Mouse (Mus musculus) cerebellum, postnatal 14 days (tissue): Measurements from ENCODE around the gene Cep41.

Experiments
- DNase-seq, 2 experiments: peaks; one replicate each; pipeline ENCODE4 v3.0.0; 2021; ENCODE audit warnings: mixed read lengths in 2 of 2

Cep41 gene

DNA sequence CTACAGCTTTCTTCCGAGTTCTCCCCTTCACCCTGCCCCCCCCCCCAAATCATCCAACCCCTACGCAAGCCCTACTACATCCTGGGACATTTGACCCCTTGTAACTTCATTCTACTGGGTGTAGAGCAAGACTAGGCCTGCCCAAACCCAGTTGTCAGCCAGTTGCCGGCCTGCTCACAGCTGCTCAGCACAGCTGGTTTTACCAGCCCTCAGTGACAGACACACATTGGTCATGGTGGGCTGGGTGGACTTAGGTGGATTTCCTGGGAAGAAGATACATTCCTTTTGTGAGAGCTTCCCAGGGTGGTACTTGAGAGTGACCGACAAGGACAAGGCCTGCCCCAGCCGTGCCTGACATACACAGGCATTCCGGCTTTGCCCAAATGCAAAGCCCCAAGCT lies 72.6 kb downstream of the Cep41 start:
- DNase-seq: no peak

DNA sequence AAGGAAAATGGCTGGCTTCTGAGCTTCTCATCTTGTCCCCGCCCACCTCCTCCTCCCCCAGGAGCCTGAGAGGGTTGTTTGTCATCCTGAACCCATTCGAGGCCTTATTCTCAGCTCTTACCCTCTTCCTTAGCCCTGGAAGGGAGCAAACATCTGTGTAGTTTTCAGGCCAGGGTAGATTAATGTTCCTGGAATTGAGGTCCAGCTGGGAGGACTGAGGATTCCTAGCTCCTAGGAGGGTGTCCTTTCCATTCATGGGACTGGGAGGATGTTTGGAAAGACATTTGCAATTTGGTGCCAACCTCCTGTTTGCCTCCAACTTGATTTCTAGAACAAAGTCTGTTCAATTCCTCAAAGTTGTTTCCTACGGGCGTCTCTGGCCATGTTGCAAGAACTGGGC lies 73.0 kb downstream of the Cep41 start:
- no peak for DNase-seq

DNA sequence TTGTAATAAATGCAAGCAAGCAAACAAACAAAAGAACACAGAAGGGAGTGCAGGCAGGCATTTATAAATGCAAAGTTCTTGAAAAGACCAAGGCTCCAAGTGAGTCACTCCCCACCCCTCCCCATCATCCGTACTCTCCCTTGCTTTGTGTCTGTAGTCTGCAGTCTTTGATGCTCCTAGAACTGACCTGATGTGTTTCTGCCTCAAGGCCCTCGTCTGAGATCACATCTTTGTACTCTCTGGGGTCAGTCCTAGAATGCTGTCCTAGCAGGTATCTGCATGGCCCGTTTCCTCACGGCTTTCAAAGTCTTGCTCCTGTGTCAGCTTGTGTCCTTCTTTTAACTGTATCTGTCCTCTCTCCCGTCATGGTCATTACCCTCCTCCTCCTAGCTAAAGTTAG lies 73.9 kb downstream of the Cep41 start:
- DNase-seq: no peak

DNA sequence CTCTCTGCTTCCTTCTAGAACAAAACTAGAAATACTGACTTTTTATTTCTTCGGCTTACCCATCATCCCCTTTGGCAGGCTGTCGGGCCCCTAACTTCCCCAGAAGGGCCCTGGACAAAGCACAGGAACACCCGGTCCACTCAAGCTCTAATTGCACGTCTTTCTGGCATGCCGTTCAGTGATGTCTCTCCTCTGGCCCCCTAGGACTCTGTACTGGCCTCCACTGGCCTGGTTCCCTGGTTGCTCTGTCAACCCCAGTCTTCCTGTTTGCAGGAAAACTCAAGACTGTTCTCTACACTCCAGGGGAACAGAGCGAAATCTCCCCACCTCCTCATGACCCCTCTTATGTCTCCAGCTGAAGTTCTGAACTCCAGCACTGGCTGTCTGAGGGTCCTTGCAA lies 74.8 kb downstream of the Cep41 start:
- no peak for DNase-seq

DNA sequence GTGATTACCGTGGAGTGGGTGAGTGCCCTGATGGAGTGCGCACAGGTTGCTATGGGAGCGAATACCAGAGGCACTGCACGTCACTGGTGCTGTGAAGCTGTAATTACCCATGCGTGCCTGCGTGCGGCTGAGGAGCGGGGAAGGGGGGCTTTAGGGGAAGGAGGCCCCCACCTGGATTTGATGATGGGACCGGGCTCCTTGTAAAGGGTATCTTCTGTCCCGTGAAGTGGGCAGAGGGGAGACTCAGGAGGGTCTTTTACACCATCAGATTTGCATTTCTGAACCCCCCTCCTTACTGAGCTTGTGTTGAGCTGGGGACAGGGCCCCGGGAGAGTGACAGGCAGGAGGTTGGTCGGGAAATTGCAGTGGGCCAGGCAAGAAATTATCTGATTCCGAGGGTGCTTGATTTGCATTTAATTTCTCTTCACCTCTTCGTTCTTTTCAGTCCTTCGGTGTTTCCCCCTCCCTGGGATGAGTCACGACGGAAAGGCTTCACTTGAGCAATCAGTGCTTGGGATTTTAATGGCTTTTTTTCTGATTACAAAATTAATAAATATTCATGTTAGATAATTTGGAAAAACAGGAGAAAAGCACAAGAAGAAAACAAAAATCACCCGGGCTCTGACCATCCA lies 75.5 kb downstream of the Cep41 start:
- DNase-seq: peak; percentile 57 to 64

DNA sequence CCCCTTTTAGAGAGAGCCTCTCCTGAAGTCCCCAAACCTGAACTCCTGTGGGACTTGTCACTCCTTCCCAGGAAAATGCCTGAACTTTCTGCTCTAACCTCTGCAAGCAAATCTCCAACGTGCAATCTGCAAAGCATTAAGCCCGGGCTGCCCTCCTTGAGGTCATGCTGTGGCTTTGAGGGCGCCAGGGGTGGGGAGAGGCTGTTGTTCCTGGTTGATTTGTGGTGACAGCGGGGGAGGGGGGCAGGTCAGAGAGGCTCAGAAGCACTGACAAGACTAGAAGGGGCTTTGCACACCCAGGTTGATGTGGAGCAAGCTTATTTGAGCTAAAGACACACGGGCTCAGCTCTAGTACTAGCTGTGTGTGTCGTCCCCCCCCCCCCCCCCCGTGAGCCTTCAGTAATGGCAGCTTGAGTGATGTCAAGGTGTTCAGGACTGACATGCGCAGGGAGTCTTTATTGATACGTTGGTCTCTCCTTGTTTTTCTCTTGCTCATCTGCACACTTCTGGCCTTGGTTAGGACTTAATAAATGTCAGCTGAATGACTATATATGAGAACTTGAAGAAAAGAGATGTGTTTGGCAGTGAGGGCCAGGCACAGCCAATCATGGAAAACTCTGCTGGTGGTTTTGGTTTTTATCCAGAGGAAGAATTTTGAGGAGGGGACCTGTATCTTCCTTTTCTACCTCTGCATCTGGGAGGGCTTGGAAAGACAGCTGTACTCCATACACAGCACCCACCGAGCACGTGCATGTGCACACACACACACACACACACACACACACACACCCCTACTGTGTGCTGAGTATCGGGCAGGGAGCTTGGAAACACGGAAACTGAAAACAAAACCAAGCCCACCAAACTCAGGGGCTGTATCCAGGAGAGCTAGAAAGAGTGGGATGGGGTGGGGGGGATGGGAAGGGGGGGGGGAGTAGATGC lies 76.3 kb downstream of the Cep41 start:
- peak; percentile 20 to 23 for DNase-seq

DNA sequence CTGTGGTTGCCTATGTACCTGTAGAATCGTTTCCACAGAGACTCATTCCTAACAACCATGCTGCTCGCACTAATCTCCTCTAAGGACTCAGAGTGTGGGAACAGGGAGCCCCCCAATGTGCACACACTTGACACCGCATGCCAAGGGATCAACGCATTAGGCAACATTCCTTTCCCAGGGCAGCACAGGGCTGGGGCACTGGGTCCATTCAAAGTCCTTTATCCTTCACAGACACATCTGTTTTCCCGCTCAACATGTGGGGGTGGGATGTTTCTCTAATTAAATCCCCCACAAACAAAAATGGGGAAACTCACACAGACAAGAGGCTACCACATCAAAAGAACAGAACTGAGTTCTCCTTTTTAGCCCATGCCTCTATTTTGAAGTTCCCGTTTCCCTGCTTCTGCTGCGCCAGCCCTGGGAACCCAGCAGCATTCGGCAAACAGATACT lies 77.0 kb downstream of the Cep41 start:
- no peak for DNase-seq

DNA sequence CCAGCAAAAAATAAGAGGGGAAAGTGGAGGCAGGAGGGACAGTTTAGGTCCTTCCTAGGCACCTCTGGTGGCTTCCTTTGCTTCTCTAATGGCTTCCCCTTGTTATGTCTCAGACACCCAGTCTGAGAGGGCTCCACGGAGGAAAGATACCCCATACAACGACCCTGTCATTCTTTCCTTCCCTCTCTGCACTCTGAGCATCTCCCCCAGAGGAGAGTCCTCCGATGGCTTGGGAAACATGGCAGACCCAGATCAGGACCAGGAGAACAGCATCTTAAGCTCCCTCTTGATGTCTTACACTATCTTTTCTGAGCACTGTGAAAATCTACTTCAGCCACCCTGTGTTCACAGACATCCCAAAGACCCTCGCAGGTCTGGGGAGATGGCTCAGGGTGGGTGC lies 77.8 kb downstream of the Cep41 start:
- DNase-seq: no peak

DNA sequence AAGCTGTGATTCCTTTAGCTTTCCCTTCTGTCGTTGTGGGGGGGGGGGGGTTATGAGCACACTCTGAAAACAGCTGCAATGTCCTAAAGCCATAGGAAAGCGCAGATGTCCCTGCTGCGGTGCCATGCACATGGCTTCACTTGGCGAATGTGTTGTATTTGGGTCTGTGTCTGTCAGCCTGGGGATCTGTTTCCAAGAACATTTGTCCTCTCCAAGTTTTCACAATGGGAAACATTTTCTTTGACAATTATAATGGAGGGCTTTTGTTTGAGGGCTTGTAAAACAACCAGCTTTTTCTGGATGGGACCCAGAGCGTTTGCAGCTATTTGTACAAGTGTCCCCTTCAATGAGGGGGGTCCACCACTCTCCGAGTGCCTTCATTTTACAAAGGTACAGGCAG lies 79.3 kb downstream of the Cep41 start:
- no peak for DNase-seq

DNA sequence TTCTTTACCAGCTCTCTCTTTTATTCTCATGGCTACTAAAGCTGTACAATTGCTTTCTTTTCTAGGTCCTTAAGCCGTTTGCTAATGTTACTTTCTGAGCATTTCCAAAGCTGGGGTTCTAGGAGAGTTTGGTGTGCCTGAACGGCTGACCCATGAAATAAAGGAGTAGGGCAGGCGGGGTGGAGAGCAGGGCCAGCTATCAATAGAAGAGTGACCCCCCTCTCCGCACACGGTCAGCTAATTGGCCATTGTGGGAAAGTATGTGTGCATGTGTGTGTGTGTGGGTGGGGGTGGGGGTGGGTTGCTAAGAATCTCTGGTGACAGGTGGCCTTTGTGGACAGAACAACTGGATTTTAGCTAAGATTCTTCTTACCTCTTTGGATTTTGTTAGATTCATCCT lies 82.3 kb downstream of the Cep41 start:
- DNase-seq: no peak

DNA sequence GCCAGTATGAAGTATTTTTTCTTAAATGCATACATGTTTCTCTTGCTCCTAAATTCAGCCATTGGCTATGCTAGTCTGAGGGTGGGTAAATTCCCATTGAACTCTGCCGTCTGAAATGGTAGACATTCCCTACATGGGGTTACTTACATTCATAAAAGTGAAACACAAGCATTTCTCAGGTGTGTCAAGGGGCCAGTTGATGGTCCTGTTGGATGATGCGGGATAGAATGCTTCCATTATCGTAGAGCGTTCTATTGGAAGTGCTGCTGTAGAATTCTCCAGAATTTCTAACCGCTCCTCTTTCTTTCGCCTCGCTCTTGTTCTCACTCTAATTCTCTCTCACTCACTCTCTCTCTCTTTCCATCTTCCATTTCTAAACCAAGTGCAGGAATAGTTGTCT lies 82.8 kb downstream of the Cep41 start, which contains the start of gene Cpa5:
Gene Cpa5 (plus strand): TSS at position 301 of the 400 bp plus-strand sequence.
- no peak for DNase-seq

DNA sequence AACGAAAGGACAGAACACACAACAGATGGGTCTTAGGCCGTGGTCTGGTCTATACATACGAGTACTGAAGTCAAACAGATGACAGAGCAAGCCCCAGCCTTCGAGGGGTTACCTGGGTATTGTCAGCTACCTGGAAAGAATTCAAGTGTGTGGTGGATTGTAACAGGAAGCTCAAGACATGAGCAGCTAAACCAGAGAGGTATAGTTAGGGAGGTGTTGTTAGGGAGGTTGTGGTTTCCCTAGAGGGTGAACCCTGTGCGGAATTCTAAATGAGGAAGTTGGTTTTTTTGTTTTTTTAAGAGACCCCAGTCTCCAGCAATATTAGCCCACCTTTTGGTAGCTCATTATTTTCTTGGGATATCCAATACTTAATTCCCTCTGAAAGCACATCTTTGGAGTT lies 87.9 kb downstream of the Cep41 start:
- no peak for DNase-seq

DNA sequence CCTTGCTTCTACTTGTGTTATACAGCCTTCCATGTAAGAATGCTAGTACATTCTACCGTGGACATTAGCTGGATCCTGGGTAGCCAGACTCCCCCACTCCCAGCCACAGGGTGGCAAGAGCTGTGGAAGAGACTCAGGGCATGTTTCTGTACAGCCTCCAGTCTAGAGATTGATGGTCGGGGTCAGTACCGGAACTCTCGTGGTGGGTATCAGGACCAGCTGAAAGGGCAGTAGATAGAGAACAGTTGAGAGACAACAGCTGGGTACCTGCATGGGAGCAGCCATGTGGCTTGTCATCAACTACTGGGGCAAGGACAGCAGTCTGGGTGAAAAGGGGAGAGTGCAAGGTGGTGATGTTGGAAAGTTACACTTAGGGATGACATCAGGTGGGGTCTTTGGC lies 88.4 kb downstream of the Cep41 start:
- no peak for DNase-seq

DNA sequence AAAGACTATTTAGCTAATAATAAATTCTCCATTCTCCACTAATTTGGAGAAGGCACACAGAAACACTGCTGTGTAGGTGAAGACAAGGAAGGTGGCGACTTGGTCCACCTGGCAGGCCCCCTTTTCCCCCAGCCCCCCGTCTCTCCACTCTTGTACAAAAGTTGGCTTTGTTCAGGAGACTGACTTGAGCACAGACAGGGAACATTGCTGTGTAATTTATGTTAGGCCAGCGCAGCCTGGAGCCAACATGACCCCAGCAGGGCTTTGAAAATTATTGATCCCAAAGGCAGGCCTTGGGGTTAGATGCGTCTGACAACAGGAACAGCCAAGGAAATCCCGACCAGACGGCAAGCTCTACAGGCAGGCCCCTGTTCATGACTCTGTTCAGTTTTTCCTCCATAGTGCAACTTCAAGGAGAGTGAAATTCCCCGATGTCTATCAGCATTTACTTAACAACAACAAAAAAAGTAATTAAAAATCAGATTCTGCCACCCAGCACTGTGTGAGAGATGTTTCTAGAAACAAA lies 89.1 kb downstream of the Cep41 start:
- no peak for DNase-seq
